Mouse (Mus musculus) thymus, adult 2 months (tissue): ENCODE results near the gene Msrb3.

Experiments used
- CTCF ChIP-seq: fragments of 200-500 bp; IDR thresholded peaks from 2 replicates; pipeline ENCODE4 v1.5.1; 2012; ENCODE audit warnings: mild to moderate bottlenecking, control low read depth, low read length, moderate library complexity, borderline replicate concordance; ENCODE audit not compliant: control insufficient read depth, poor library complexity, insufficient read depth; ENCODE audit errors: extremely low read depth
- POLR2A ChIP-seq: fragments of 200-500 bp; IDR thresholded peaks from 2 replicates; pipeline ENCODE4 v1.6.1; 2012; ENCODE audit warnings: mild to moderate bottlenecking, low read length, control low read depth, moderate library complexity; ENCODE audit not compliant: control insufficient read depth, poor library complexity, insufficient read depth; ENCODE audit errors: extremely low read depth

- TF ChIP-seq CTCF (no peak), POLR2A (no peak)
These were observed 139.0 kb downstream of the Msrb3 start for GRCm38 (mm10) chr10:120759883-120760282.
